Mouse (Mus musculus): ENCODE results near the gene Mageh1. TPM values are rescaled to one million over a fixed set of nuclear protein-coding genes. Genes with fewer than 3 reads are reported as not detected.

Gene Mageh1
- polyA plus RNA-seq, 1 experiment from 2014 or later = 58.7 TPM

Other genes starting within 250 kb of the Mageh1 start
- 2.3 and 2.7 TPM in 2 replicates for gene Usp51, start 31.1 kb downstream of the Mageh1 start, polyA plus RNA-seq (2016; fragmentation: Nextera tagmentation; extraction: Ambion mirVana)
- 0.19 TPM in 1 of 2 replicates, not detected in the other for gene Foxr2, start 81.2 kb upstream of the Mageh1 start, polyA plus RNA-seq (2016; fragmentation: Nextera tagmentation; extraction: Ambion mirVana)
- gene Rragb, start 102.4 kb upstream of the Mageh1 start, polyA plus RNA-seq (2016; fragmentation: Nextera tagmentation; extraction: Ambion mirVana) = 4.9 and 6.0 TPM in 2 replicates
- gene Klf8, start 199.9 kb upstream of the Mageh1 start, polyA plus RNA-seq (2016; fragmentation: Nextera tagmentation; extraction: Ambion mirVana) = 2.4 and 3.1 TPM in 2 replicates